ENCODE assay signal across 8 mouse cellular contexts in the genomic region with DNA sequence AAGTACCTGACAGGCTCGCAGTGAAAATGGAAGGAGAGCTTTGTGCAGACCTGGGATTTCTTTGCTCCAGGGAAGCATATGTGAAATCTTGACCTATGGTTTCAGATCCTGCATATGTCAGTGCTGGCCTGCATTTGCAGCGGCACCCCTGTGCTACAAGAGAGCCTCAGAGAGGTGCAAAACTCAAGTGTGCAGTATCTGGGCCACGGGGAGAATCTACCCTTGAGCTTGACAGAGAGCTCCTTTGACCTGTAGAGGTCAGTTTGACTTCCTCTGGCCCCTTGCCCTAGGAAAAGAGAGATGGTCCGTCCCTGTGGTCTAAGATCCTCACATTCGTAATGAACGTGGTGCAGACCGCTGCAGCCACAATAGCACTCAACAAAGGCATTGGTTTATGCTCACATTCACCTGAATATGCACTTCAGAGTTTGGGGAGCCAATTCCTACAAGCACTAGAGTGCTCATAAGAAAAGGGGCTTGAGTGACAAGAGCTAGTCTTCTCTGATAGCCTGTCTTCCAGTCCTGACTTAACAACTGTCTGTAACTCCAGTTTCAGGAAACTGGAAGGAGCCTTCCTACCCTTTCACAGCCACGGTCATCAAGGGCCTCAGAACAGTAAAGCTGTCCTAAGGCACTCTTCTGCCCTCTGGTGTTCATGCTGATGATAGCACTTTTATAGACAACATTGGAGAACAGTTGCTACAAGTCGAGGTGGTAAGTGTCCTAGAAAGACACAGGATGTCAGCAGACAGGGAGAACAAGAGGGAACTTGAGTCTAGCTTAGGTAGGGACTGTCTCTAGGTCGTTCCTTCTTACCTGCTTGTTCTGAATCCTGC.
DNase-seq lines count a peak whose midpoint lies in the region; TF ChIP-seq lines count a peak whose summit lies in the region.

No protein-coding gene starts in this region.

- peak; percentile 66 for TF ChIP-seq CTCF in kidney, adult 2 months (conservative IDR thresholded peaks at IDR 0.05; ENCODE audit: insufficient read depth, insufficient read length, low read depth, low read length)

- no peak for TF ChIP-seq POLR2A in kidney, adult 2 months (IDR thresholded peaks at IDR 0.05; ENCODE audit: low read depth, low read length)
- TF ChIP-seq POLR2A in myocyte (IDR thresholded peaks at IDR 0.05; ENCODE audit: insufficient read length, low read depth) = no peak

- no peak overlapping the region for H3K4me3 ChIP-seq in kidney, adult 2 months (ENCODE audit: insufficient read depth, low read depth, low read length)
- no peak overlapping the region for H3K4me3 ChIP-seq in myocyte

- no peaks in the 10 kb centered on the region for H3K36me3 ChIP-seq in kidney, adult 2 months (ENCODE audit: control insufficient read depth, insufficient read depth, low read length)
- H3K36me3 ChIP-seq in myocyte (ENCODE audit: control insufficient read depth, insufficient read depth) = no peaks in the 10 kb centered on the region

- peak; percentile 18 for DNase-seq in ovary, postnatal 10 days (ENCODE audit: low spot score)
- DNase-seq in ovary, postnatal 36 days (ENCODE audit: low spot score) = no peak
- DNase-seq in cerebellum, postnatal 10 days = peak; percentile 84 to 90
- DNase-seq in frontal cortex, postnatal 36 days (ENCODE audit: low spot score in 2 of 2) = peak; percentile 55 to 90
- DNase-seq in kidney, adult 2 months = peak; percentile 69
- peak; percentile 35 to 47 for DNase-seq in left cerebral cortex, postnatal 36 days (ENCODE audit: low spot score in 2 of 2)
- no peak for DNase-seq in spleen, adult 18-20 months

- no peaks in the 10 kb centered on the region for H3K4me1 ChIP-seq in kidney, adult 2 months (ENCODE audit: control insufficient read depth, insufficient read depth, low read length)

- H3ac ChIP-seq in myocyte (ENCODE audit: control insufficient read depth, insufficient read length) = no peak overlapping the region

- no peak overlapping the region for H3K27ac ChIP-seq in kidney, adult 2 months (ENCODE audit: insufficient read depth, low read depth, low read length)

- no peaks in the 10 kb centered on the region for H3K27me3 ChIP-seq in kidney, adult 2 months (replicated peaks; ENCODE audit: control insufficient read depth, insufficient read depth, low read length)
- no peaks in the 10 kb centered on the region for H3K27me3 ChIP-seq in myocyte (ENCODE audit: control insufficient read depth, insufficient read depth, insufficient read length)

- WGBS in kidney, adult 2 months = 51% methylated on average over 10 of the region's 10 CpGs

- intact Hi-C loops in left cerebral cortex, postnatal 36 days (cut with DNase I) = loop anchor here (2.0 to 10.0 kb wide), 2 partner anchors 199 to 233 kb away; a partner anchor contains a TSS

- peak overlapping the region; percentile 43 for H3K4me2 ChIP-seq in myocyte (ENCODE audit: low read depth)

- no peaks in the 10 kb centered on the region for H3K79me2 ChIP-seq in myocyte (ENCODE audit: control insufficient read depth, insufficient read depth)

TF ChIP-seq in myocyte, 11 proteins besides CTCF, POLR2A, EP300 and RAD21:
- no peak for TF ChIP-seq CEBPB (IDR thresholded peaks at IDR 0.05; ENCODE audit: insufficient read depth, poor library complexity, severe bottlenecking)
- no peak for TF ChIP-seq REST (IDR thresholded peaks at IDR 0.05; ENCODE audit: insufficient read depth, insufficient read length)
- no peak for TF ChIP-seq SRF (IDR thresholded peaks at IDR 0.05; ENCODE audit: control insufficient read depth, insufficient read length, low read depth)
- TF ChIP-seq MYOD1 (IDR thresholded peaks at IDR 0.05; ENCODE audit: control insufficient read depth in 1 of 3, insufficient read length in 2 of 3, low read depth in 2 of 3) = no peak
- TF ChIP-seq MYOG (IDR thresholded peaks at IDR 0.05; ENCODE audit: control insufficient read depth in 1 of 3, insufficient read depth in 1 of 3, insufficient read length in 2 of 3, low read depth in 2 of 3) = no peak
- TF ChIP-seq E2F4 (IDR thresholded peaks at IDR 0.05; ENCODE audit: insufficient read depth) = no peak
- no peak for TF ChIP-seq POLR2AphosphoS2 (IDR thresholded peaks at IDR 0.05; ENCODE audit: insufficient read length, low read depth)
- TF ChIP-seq TCF12 (IDR thresholded peaks at IDR 0.05; ENCODE audit: insufficient read depth, poor library complexity, severe bottlenecking) = no peak
- no peak for TF ChIP-seq USF1 (IDR thresholded peaks at IDR 0.05; ENCODE audit: low read depth)
- TF ChIP-seq MAX (IDR thresholded peaks at IDR 0.05; ENCODE audit: low read depth) = no peak
- TF ChIP-seq TCF3 (IDR thresholded peaks at IDR 0.05; ENCODE audit: insufficient read length, low read depth) = no peak
TF ChIP-seq in myocyte: peak in this region for 0.

Comparison
In these comparisons a context has a peak if more than half of its experiments do, and no peak if none do; other contexts are left out.
1. DNase-seq: peak in ovary, postnatal 10 days (single experiment), cerebellum, postnatal 10 days (2 of 2), frontal cortex, postnatal 36 days (2 of 2), kidney, adult 2 months (single experiment) and left cerebral cortex, postnatal 36 days (2 of 2); none in ovary, postnatal 36 days (single experiment) and spleen, adult 18-20 months (0 of 2).